Mouse (Mus musculus) neutrophil, adult 5-6 weeks (primary cell): ENCODE measurements around the gene Ssb. TPM values are rescaled to one million over a fixed set of nuclear protein-coding genes. Genes with fewer than 3 reads are reported as not detected.
"Not testable (repeated sequence)": the region's sequence is repeated elsewhere in the genome, so short reads cannot be mapped to it uniquely, and the experiment has no call there.

ENCODE experiments used
- ATAC-seq: fragments of 151-379, 151-347 bp; 2 replicates; pipeline ENCODE4 v1.8.0; 2017; ENCODE audit warnings: mild to moderate bottlenecking, moderate TSS enrichment; ENCODE audit not compliant: insufficient number of reproducible peaks, poor library complexity, low FRiP score, severe bottlenecking; ENCODE audit errors: extremely low read depth
- total RNA-seq: library from RNA; stranded (forward); fragments of 200-1000 nt; gene quantifications from 2 replicates; pipeline ENCODE4 v1.2.3, GENCODE M21; 2017

Ssb gene
- total RNA-seq, 1 experiment from 2014 or later, result 278 TPM

DNA sequence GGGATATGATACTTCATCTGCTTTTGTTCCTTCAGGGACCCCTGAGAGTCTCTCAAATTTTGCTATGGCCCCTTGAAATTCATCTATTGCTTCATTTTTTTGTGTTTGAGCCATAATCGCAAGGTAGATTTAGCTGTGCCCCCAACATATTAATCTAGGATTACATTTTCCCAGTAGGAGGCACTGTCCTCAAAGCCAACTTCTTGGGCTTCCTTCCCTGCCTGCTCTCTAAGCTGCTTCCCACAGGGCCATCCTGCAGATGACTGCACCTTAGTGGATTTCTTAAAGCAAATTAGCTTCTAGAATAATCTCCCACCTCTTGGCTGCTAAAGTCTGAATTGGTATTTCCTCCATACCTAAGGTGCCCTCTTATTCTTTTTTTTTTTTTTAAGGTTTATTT lies 3.5 kb upstream of the Ssb start:
- no peak for ATAC-seq

DNA sequence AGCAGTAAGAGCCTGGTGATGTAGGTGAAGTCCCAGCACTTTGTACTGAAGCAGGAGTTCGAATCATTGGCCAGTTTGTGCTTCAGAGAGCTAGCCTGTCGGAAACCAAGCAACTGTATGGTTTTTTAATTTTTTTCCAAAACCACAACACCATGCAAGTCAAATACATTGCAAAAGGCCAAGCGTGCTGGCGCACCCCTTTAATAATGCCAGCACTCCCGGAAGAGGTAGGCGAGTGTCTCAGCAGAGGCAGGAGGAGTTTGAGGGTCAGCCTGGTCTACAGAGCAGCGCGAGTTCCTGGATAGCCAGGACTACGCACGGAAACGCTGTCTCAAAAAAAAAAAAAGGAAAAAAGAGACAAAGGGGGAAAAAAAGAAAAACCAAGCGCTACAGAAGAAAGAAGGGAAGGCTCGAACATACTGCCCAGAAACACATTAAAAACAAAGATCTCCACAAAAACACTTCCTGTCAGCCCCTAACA lies 350 bp upstream of the Ssb start:
- ATAC-seq, result no peak

- ATAC-seq, result no peak
These were observed 825 bp downstream of the Ssb start for GRCm38 (mm10) chr2:69862117-69862657.

- ATAC-seq, result no peak
These were observed 22.6 kb downstream of the Ssb start for GRCm38 (mm10) chr2:69883990-69884391.

GRCm38 (mm10) chr2:69884581-69884980 lies 23.2 kb downstream of the Ssb start:
- ATAC-seq, result no peak

GRCm38 (mm10) chr2:69885050-69885449 lies 23.7 kb downstream of the Ssb start:
- no peak for ATAC-seq

- ATAC-seq, result peak; percentile 96
These were observed 24.3 kb downstream of the Ssb start, which contains the start of gene Mettl5 for GRCm38 (mm10) chr2:69885451-69886305. Mettl5 (minus strand) TSS chr2:69885615.

- ATAC-seq, result no peak
These were observed 27.6 kb downstream of the Ssb start for GRCm38 (mm10) chr2:69888957-69889356.

GRCm38 (mm10) chr2:69890843-69891242 lies 29.5 kb downstream of the Ssb start:
- ATAC-seq, result no peak

- ATAC-seq, result no peak
These were observed 31.8 kb downstream of the Ssb start for GRCm38 (mm10) chr2:69893145-69893544.

GRCm38 (mm10) chr2:69893891-69894290 lies 32.5 kb downstream of the Ssb start:
- ATAC-seq, result no peak

DNA sequence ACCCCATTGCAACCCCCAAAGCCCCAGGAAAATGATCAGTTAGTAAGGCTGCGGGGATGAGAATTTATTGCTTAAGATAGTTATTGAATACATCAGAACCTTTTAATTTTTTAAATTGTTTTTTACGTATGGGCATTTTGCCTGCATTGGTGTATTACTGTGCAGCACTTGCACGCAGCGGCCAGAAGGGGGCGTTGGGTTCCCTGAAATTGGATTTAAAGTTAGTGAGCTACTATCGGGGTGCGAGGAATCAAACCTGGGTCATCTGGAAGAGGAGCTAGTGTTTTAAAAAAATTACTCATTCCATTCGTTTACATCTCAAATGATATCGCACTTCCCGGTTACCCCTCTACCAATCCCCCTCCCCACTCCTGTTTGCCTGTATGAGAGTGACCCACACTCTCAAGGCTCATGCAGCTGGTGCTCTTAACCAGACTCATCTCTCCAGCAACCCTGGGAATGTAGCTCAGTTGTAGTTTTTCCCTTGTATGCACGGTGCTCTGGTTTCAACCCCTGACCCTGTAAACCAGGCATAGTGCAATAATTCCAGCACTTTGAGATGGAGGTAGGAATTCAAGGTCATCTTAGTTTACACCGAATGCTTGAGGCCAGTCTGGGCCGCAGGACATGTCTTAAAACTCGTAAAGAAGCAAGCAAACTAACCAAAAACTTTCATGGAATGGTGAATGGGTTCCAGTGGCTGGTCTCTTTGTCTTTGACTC lies 34.3 kb downstream of the Ssb start:
- ATAC-seq, result no peak

DNA sequence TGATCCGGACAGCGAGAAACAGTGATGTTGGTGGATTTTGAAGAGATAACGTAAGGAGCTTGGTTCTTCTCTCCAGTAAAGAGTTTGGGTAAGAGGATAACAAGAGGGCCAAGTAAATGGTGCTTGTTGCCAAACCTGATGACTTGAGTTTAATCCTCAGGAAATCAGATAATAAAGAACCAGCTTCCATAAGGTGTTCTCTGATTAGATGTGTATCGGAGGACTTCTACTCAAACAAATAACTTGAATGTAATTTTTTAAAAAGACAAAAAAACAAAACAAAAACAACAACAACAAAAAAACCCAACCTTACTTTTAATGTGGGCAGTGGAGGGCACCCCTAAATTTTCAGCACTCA lies 34.8 kb downstream of the Ssb start:
- no peak for ATAC-seq

DNA sequence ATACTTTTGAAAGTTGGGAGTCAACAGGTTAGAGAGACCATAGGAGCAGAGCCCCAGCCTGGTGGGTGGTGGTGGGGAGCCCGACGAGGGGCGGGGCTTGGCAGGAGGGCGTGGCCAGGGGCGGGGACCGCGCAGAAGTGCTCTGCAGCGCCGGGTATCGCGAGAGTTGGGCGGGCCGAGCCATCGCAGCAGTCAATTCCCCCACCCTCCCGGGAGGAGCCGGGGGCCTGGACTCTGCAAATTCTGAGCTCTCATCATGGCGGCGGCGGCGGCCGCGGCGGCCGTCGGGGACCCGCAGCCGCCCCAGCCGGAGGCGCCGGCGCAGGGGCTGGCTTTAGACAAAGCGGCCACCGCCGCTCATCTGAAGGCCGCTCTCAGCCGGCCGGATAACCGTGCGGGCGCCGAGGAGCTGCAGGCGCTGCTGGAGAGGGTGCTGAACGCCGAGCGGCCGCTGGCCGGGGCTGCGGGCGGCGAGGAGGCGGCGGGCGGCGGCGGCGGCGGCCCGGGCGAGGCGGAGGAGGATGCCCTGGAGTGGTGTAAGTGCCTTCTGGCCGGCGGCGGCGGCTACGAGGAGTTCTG lies 35.8 kb downstream of the Ssb start, which contains the start of gene Ubr3:
Ubr3 (plus strand) TSS at position 208 of the 579 bp plus-strand sequence.
- ATAC-seq, result peak; percentile 97

- peak; percentile 39; the same call in 1 of the 2 replicates for ATAC-seq
These were observed 36.5 kb downstream of the Ssb start for GRCm38 (mm10) chr2:69897618-69898575.

- no peak for ATAC-seq
These were observed 42.2 kb downstream of the Ssb start for GRCm38 (mm10) chr2:69903541-69903940.

DNA sequence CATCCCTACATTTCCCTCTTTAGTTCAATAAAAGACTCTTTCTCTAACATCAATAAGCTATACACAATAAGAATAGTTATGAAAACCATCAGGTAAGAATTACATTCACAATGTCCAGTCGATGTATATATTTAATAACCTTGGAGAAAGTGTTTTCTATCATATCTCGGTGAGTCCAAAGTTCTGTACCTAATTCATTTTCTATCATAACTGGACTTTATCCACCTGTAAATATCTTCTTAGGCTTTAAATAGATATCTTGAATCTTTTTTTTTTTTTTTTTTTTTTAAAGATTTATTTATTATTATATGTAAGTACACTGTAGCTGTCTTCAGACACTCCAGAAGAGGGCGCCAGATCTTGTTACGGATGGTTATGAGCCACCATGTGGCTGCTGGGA lies 46.0 kb downstream of the Ssb start:
- not testable (repeated sequence) for ATAC-seq

DNA sequence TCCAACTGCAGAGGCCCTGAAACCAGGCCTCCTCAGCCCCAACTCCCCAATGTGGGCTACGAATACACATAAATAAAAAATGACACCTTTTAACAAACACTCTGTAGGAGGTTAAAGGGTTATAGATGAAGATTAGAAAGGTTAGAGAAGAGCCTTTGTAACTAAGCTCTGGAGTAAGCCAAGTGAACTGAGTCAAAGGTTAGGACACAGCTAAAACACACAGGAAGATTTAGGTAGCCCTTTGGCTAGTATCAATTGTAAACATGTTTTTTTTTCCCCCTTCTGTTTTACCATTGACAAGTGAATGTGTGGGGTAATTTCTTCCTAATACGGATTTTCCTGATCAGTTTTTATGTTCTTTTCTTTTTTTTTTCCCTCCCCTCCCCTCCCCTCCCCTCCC lies 51.4 kb downstream of the Ssb start:
- no peak for ATAC-seq
